ENCODE assay signal across 8 mouse cellular contexts in the genomic region with DNA sequence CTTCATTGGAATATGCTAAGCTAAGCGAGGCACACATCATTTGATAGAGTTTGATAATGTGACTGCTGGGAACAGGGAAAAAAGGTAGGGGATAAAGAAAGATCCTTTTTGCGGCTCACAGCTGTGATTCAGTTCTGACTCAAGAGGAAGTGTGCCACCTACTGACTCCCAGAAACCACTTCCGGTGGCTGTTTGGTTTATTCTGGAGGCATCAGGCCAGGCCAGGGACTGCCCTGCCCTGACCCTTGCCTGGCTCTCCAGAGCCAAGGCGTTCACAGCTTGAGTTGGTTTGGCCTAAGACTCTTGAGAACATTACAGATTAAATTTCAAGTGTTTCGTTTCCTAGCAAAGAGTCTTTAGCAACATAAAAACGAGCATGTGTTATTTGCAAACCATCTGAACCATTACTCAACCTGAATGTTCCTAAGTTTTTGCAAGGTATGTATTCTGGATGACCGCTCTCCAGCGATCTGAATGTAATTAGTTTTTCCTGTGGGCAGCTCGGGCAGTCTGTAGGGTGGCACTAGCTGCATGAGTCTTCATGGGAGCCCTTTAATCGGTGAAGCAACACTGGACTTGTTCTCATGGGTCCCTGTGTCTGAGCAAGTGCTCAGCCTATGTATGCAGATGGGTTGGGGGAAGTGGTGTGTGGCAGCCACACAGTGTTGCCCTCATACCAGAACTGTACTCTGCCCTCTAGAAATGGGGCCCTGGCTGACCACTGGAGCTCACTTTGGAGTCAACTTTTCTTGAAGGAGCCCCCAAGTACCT. TPM values are rescaled to one million over a fixed set of nuclear protein-coding genes. Genes with fewer than 3 reads are reported as not detected.
DNase-seq lines count a peak whose midpoint lies in the region; TF ChIP-seq lines count a peak whose summit lies in the region.

No protein-coding gene starts in this region.

- H3K9me3 ChIP-seq in MEL (replicated peaks; ENCODE audit: insufficient read depth, low read length) = no peaks in the 10 kb centered on the region

- peaks cover 0 to 5% of the 10 kb centered on the region in 2 experiments; a peak in 1 of 4 replicates for H3K4me1 ChIP-seq in MEL (ENCODE audit: control insufficient read depth in 1 of 2, insufficient read depth in 2 of 2, low read length in 2 of 2)

- H3K36me3 ChIP-seq in MEL (ENCODE audit: control insufficient read depth in 1 of 2, insufficient read depth in 2 of 2, low read length in 2 of 2) = peaks cover 0 to 3% of the 10 kb centered on the region in 2 experiments; a peak in 2 of 4 replicates

- TF ChIP-seq RAD21 in MEL (IDR thresholded peaks at IDR 0.05; ENCODE audit: low read depth, low read length) = no peak

- no peak for TF ChIP-seq EP300 in MEL (IDR thresholded peaks at IDR 0.05; ENCODE audit: low read depth in 1 of 2, low read length in 2 of 2)

- TF ChIP-seq POLR2A in MEL (IDR thresholded peaks at IDR 0.05; ENCODE audit: control insufficient read depth in 1 of 2, insufficient read depth in 1 of 2, low read depth in 1 of 2, low read length in 2 of 2, poor library complexity in 1 of 2) = no peak

- TF ChIP-seq CTCF in MEL (IDR thresholded peaks at IDR 0.05 in 2 of 3, conservative IDR thresholded peaks at IDR 0.05 in 1 of 3; ENCODE audit: control insufficient read depth in 1 of 3, insufficient read depth in 1 of 3, low read depth in 2 of 3, low read length in 3 of 3, poor library complexity in 1 of 3, severe bottlenecking in 1 of 3) = peak in 2 of 3 experiments; percentile 15 to 17; a peak in 1 of 6 replicates

- DNase-seq in left cerebral cortex, postnatal 14 days (ENCODE audit: low spot score in 2 of 2) = peak; percentile 15 to 37
- no peak for DNase-seq in left cerebral cortex, adult 8-10 months (ENCODE audit: low spot score in 2 of 2)
- DNase-seq in MEL (ENCODE audit: low read depth, low spot score) = no peak
- DNase-seq in gastrocnemius, adult 18-20 months (ENCODE audit: low spot score) = peak; percentile 90
- DNase-seq in kidney, adult 8-10 months = peak; percentile 43 to 49
- peak; percentile 95 for DNase-seq in lung, postnatal 36 days
- DNase-seq in thymus, postnatal 14 days = peak; percentile 45
- DNase-seq in frontal cortex, postnatal 25 days (ENCODE audit: low spot score in 2 of 2) = no peak

- no peak overlapping the region for H3K27ac ChIP-seq in MEL (ENCODE audit: control insufficient read depth, low read depth, low read length)

- intact Hi-C loops in left cerebral cortex, postnatal 14 days (cut with DNase I) = no loop called here

- no peak overlapping the region for H3K4me3 ChIP-seq in MEL (ENCODE audit: control insufficient read depth in 1 of 2, insufficient read depth in 1 of 2, low read depth in 2 of 2, low read length in 2 of 2)

- H3K27me3 ChIP-seq in MEL (ENCODE audit: control insufficient read depth in 1 of 2, insufficient read depth in 2 of 2, low read length in 2 of 2) = peaks cover 0 to 2% of the 10 kb centered on the region in 2 experiments; a peak in 1 of 4 replicates

- no peaks in the 10 kb centered on the region for H3K79me2 ChIP-seq in MEL (ENCODE audit: control insufficient read depth, insufficient read depth, low read length, poor library complexity)

- no peak overlapping the region for H3K9ac ChIP-seq in MEL (ENCODE audit: control insufficient read depth, low read depth, low read length, poor library complexity, severe bottlenecking)

TF ChIP-seq in MEL, 35 proteins besides CTCF, POLR2A, EP300 and RAD21:
- TF ChIP-seq TBP (IDR thresholded peaks at IDR 0.05; ENCODE audit: low read depth, low read length) (no peak), GATA1 (IDR thresholded peaks at IDR 0.05; ENCODE audit: low read depth, low read length) (no peak), MXI1 (IDR thresholded peaks at IDR 0.05; ENCODE audit: low read depth, low read length) (no peak), MYC (IDR thresholded peaks at IDR 0.05; ENCODE audit: low read depth, low read length) (no peak), MAZ (IDR thresholded peaks at IDR 0.05; ENCODE audit: low read depth, low read length) (no peak), TCF12 (IDR thresholded peaks at IDR 0.05; ENCODE audit: low read depth, low read length) (no peak), BHLHE40 (IDR thresholded peaks at IDR 0.05; ENCODE audit: borderline replicate concordance, low read depth, low read length) (no peak), CHD1 (IDR thresholded peaks at IDR 0.05; ENCODE audit: low read depth, low read length) (no peak), ZMIZ1 (IDR thresholded peaks at IDR 0.05; ENCODE audit: low read depth, low read length) (no peak), MAX (IDR thresholded peaks at IDR 0.05; ENCODE audit: low read length) (no peak), NELFE (IDR thresholded peaks at IDR 0.05; ENCODE audit: low read depth, low read length) (no peak), SMC3 (IDR thresholded peaks at IDR 0.05; ENCODE audit: low read depth, low read length) (no peak), ZNF384 (IDR thresholded peaks at IDR 0.05; ENCODE audit: low read depth, low read length) (no peak), ZC3H11A (IDR thresholded peaks at IDR 0.05; ENCODE audit: low read depth, low read length) (no peak)
TF ChIP-seq in MEL: peak in this region for 0.

RNA-seq across cellular contexts. Expression of a gene that starts 57.9 kb away (rescaled TPM):
- total RNA-seq in left cerebral cortex, postnatal 14 days (2021) = 10 to 100 TPM; 28.1 to 30.2 TPM
- total RNA-seq in left cerebral cortex, adult 8-10 months (2022) = 10 to 100 TPM; 42.5 to 55.6 (median 46.6) TPM
- 1.3 and 1.5 TPM in 2 replicates for total RNA-seq in MEL (2012; rRNA removed)
- 1 to 10 TPM in 1 of 2 experiments, not detected in 1; 3.5 TPM for polyA plus RNA-seq in MEL (2012; ENCODE audit: insufficient read depth in 1 of 2, insufficient read length in 2 of 2, low read depth in 1 of 2, low replicate concordance in 2 of 2, missing spikeins in 1 of 2)
- 100 to 1,000 TPM in 1 of 2 experiments, 10 to 100 TPM in 1; 38.6 to 147 TPM for total RNA-seq in gastrocnemius, adult 18-20 months (2021)

Comparison
In these comparisons a context has a peak if more than half of its experiments do, and no peak if none do; other contexts are left out.
1. DNase-seq: peak in left cerebral cortex, postnatal 14 days (2 of 2), gastrocnemius, adult 18-20 months (single experiment), kidney, adult 8-10 months (2 of 2), lung, postnatal 36 days (single experiment) and thymus, postnatal 14 days (single experiment); none in left cerebral cortex, adult 8-10 months (0 of 2), MEL (single experiment) and frontal cortex, postnatal 25 days (0 of 2).
2. RNA of a gene that starts 57.9 kb away (total RNA-seq): 38.6 to 147 TPM in gastrocnemius, adult 18-20 months, 42.5 to 55.6 TPM in left cerebral cortex, adult 8-10 months and 28.1 to 30.2 TPM in left cerebral cortex, postnatal 14 days; 1.3 to 1.5 TPM in MEL; every median in the first group is over 10 times any median in the second.